Mouse (Mus musculus): Measurements from ENCODE around the gene Laptm4a.

DNA sequence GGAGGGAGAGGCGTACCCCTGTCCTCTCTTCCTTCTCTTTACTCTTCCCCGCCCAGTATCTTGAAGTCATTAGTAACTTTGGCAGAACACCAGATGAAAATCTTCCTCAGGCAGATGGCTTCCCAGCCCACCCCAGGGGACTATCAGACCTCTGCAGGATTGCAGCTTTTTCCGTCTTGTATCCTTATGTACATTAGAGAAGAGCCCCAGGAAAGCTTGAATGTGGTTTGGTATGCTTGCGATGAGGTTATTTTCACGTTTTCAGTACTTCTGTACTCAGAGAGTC is 1.6 kb downstream of the Laptm4a start:
- no peak for TF ChIP-seq POLR2A (IDR thresholded peaks at IDR 0.05; ENCODE audit: borderline replicate concordance, extremely low read depth, low read depth, low read length)
- no peak for TF ChIP-seq CTCF (IDR thresholded peaks at IDR 0.05; ENCODE audit: insufficient read depth, low read length)

Measured in lung, adult 2 months (tissue).